Mouse (Mus musculus) lung, adult 2 months (tissue): ENCODE results near the gene Pfkfb3.

ENCODE experiments used
- CTCF ChIP-seq: fragments of 200-500 bp; IDR thresholded peaks from 2 replicates; pipeline ENCODE4 v1.5.1; 2011; ENCODE audit warnings: mild to moderate bottlenecking, low read length, control low read depth; ENCODE audit not compliant: insufficient read depth
- POLR2A ChIP-seq: fragments of 200-500 bp; IDR thresholded peaks from 2 replicates; pipeline ENCODE4 v1.6.1; 2011; ENCODE audit warnings: low read depth, mild to moderate bottlenecking, control low read depth, low read length, borderline replicate concordance; ENCODE audit errors: extremely low read depth

DNA sequence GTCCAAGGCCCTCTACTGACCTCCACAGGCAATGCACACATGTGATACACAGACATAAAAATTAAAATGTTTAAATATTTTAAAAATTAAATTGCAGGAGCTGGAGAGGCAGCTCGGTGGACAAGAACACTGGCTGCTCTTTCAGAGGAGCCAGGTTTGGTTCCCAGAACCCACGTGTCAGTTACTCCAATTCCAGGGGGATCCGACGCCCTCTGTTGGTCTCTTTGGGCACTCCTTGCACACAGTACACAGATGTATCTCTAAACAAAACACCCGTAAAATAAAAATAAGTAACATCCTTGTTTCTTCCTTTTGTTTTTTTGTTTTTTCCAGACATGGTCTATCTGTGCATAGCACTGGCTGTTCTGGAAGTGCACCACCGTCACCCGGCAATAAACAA is 10.7 kb downstream of the Pfkfb3 start:
- TF ChIP-seq CTCF (no peak), POLR2A (no peak)
